Mouse (Mus musculus): ENCODE results near the gene Prrxl1. TPM values are rescaled to one million over a fixed set of nuclear protein-coding genes. Genes with fewer than 3 reads are reported as not detected.

The Prrxl1 gene
- not detected in 2 replicates for polyA plus RNA-seq (2012; rRNA removed)

GRCm38 (mm10) chr14:32599290-32600041, at the start of gene Prrxl1:
Gene Prrxl1, plus strand, starts transcription at chr14:32599407.
- DNase-seq (ENCODE audit: low read depth): no peak

- DNase-seq (ENCODE audit: low read depth): no peak
Observed at GRCm38 (mm10) chr14:32551854-32552253, 47.4 kb upstream of the Prrxl1 start.

- no peak for DNase-seq (ENCODE audit: low read depth)
Observed at GRCm38 (mm10) chr14:32553198-32553903, 45.9 kb upstream of the Prrxl1 start.

GRCm38 (mm10) chr14:32554860-32555526, 44.2 kb upstream of the Prrxl1 start:
- no peak for DNase-seq (ENCODE audit: low read depth)

- no peak for DNase-seq (ENCODE audit: low read depth)
Observed at GRCm38 (mm10) chr14:32561428-32561827, 37.8 kb upstream of the Prrxl1 start.

GRCm38 (mm10) chr14:32563661-32564060, 35.5 kb upstream of the Prrxl1 start:
- DNase-seq (ENCODE audit: low read depth): no peak

- no peak for DNase-seq (ENCODE audit: low read depth)
Observed at GRCm38 (mm10) chr14:32572519-32572918, 26.7 kb upstream of the Prrxl1 start.

- DNase-seq (ENCODE audit: low read depth): no peak
Observed at GRCm38 (mm10) chr14:32578420-32578819, 20.8 kb upstream of the Prrxl1 start.

GRCm38 (mm10) chr14:32583696-32584095, 15.5 kb upstream of the Prrxl1 start:
- DNase-seq (ENCODE audit: low read depth): no peak

GRCm38 (mm10) chr14:32587013-32587784, 12.0 kb upstream of the Prrxl1 start:
- no peak for DNase-seq (ENCODE audit: low read depth)

- no peak for DNase-seq (ENCODE audit: low read depth)
Observed at GRCm38 (mm10) chr14:32590377-32590776, 8.8 kb upstream of the Prrxl1 start.

GRCm38 (mm10) chr14:32597232-32598231, 1.7 kb upstream of the Prrxl1 start:
- no peak for DNase-seq (ENCODE audit: low read depth)

GRCm38 (mm10) chr14:32598437-32599219, 579 bp upstream of the Prrxl1 start:
- no peak for DNase-seq (ENCODE audit: low read depth)

- DNase-seq (ENCODE audit: low read depth): no peak
Observed at GRCm38 (mm10) chr14:32600110-32600509, 903 bp downstream of the Prrxl1 start.

GRCm38 (mm10) chr14:32605508-32605907, 6.3 kb downstream of the Prrxl1 start:
- no peak for DNase-seq (ENCODE audit: low read depth)

- no peak for DNase-seq (ENCODE audit: low read depth)
Observed at GRCm38 (mm10) chr14:32606316-32606715, 7.1 kb downstream of the Prrxl1 start.

GRCm38 (mm10) chr14:32609392-32609791, 10.2 kb downstream of the Prrxl1 start:
- no peak for DNase-seq (ENCODE audit: low read depth)

- DNase-seq (ENCODE audit: low read depth): no peak
Observed at GRCm38 (mm10) chr14:32617253-32617652, 18.0 kb downstream of the Prrxl1 start.

- no peak for DNase-seq (ENCODE audit: low read depth)
Observed at GRCm38 (mm10) chr14:32624245-32624644, 25.0 kb downstream of the Prrxl1 start.

GRCm38 (mm10) chr14:32624811-32625210, 25.6 kb downstream of the Prrxl1 start:
- DNase-seq (ENCODE audit: low read depth): no peak

Data from gonadal fat pad, adult 2 months (tissue).